Mouse (Mus musculus): Measurements from ENCODE around the gene Mob1a. TPM values are rescaled to one million over a fixed set of nuclear protein-coding genes. Genes with fewer than 3 reads are reported as not detected.
"Not testable (repeated sequence)": the region's sequence is repeated elsewhere in the genome, so short reads cannot be mapped to it uniquely, and the experiment has no call there.

The Mob1a gene
- polyA plus RNA-seq, 1 experiment from 2014 or later = 90.6 TPM

DNA sequence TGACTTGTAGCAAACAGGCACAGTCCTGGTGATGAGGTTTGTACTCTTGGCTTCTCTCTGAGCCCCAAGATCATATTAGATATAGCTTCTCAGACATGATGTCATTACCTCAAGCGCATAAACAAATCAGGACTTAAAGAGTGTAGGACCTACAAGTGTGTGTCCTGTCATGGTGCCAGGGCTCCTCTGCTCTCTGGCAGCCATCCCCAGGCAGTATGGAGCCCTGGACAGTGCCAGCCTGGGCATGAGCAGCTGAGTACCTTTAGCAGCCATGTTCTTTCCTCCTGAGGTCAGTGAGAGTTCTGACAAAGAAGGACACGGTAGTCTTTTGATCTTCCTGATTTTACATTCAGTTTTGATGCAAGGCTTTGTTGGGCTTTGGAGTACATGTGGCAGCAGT lies 17.1 kb downstream of the Mob1a start:
- no peaks in the 10 kb centered on the region for H3K27me3 ChIP-seq
- ChIA-PET CTCF (no interaction called here), POLR2A (no interaction called here)
- DNase-seq (ENCODE audit: low read depth, low spot score) = no peak
- in situ Hi-C loops (cut with MboI; ENCODE audit: low pct_unique_long_range_greater_than_20kb) = no loop called here
- no peak for ATAC-seq
- no peak for TF ChIP-seq CTCF (IDR thresholded peaks at IDR 0.05)

DNA sequence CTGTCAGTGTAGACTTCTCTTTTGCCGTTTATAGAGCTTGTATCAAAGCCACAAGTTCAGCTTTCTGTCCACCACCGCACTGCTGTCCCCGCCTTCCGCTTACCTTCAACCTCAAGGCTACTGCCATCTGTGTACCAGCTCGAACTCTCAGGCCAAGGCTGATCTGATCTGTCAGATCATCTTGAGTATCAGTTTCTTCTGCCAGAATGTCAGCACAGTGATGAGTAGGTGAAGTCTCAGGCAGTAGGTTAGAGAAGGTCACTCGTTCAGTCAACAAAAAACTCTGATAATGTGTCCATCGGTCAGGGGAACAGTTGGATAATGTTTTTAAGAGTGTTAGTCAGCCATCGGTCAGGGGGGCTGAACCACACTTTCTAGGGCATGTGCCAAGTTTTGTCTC lies 19.5 kb downstream of the Mob1a start:
- ATAC-seq; H3K27me3 ChIP-seq; in situ Hi-C loops (cut with MboI; ENCODE audit: low pct_unique_long_range_greater_than_20kb); DNase-seq (ENCODE audit: low read depth, low spot score); CTCF ChIA-PET; POLR2A ChIA-PET: not testable (repeated sequence)

GRCm38 (mm10) chr6:83347916-83348315 lies 22.1 kb downstream of the Mob1a start:
- ATAC-seq (no peak), DNase-seq (ENCODE audit: low read depth, low spot score) (no peak)
- POLR2A ChIA-PET = no interaction called here
- in situ Hi-C loops (cut with MboI; ENCODE audit: low pct_unique_long_range_greater_than_20kb) = no loop called here
- CTCF ChIA-PET = interaction anchor here (1.1 to 1.2 kb wide), 2 partner anchors 13 to 165 kb away, joined by 3 to 4 read pairs; no protein-coding TSS in a partner anchor
- H3K27me3 ChIP-seq = no peaks in the 10 kb centered on the region
- no peak for TF ChIP-seq CTCF (IDR thresholded peaks at IDR 0.05)

DNA sequence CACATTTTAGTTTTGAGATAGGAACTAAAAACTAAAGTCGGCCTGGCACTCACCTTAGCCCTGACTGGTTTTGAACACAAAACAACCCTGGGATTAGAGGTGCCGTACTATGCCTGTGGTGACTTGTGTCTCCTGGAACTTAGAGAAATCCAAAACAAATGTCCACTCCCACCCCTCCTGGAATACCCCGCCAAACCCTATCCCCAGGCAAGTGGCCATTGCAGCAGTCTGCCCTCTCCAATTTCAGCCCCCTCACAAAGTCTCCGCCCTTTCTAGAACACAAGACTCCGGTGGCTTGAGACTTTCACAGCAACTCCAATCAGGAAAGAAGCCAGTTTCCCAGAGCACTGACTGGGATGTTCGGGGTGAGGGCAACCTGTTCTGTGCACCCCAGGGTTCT lies 23.1 kb downstream of the Mob1a start, which contains the start of gene Bola3:
TSS of gene Bola3 (plus strand) at position 275 of the 400 bp plus-strand sequence.
- ATAC-seq = peak; percentile 55

DNA sequence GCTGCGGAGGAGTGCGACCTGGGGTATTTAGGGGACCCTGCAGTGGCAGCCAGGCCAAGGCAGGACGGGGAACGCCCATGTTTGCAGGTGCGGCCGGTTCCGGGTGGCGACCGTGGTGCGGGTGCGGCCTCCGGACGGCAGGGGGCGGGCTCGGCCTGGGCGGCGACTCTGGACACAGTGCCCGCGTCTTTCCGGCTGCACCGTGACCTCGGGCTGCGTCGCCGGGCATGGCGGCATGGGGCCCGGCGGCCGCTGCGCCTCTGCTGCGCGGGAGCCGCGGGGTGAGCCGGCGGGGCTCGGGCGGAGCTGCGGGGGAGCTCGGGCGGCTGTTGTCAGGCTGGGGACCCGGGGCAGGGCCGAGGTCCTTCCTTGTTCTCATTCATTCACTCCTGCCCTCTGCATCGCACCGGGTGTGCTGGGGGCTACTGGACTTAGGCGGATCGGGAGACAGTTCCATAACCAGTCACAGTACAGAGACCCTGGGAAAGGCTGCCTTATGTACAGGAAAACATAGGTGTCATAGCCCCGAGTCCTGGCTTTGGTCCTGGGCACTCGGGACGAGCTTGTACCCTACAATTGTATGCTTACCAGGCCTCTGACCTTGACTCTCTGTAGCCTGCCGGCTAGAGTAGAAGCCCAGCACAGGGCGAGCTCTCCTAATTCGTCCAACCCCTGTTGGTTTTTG lies 23.6 kb downstream of the Mob1a start:
- TF ChIP-seq CTCF (IDR thresholded peaks at IDR 0.05) = no peak
- peak; percentile 93 for ATAC-seq
- in situ Hi-C loops (cut with MboI; ENCODE audit: low pct_unique_long_range_greater_than_20kb) = no loop called here
- POLR2A ChIA-PET = interaction anchor here (0.6 to 1.3 kb wide), 4 partner anchors 20 to 660 kb away, joined by 3 to 5 read pairs (median 4); no protein-coding TSS in a partner anchor
- CTCF ChIA-PET = interaction anchor here (1.1 to 1.8 kb wide), 5 partner anchors 9 to 167 kb away, joined by 3 to 8 read pairs (median 3); no protein-coding TSS in a partner anchor
- H3K27me3 ChIP-seq = no peaks in the 10 kb centered on the region
- DNase-seq (ENCODE audit: low read depth, low spot score) = no peak

More for the DNA sequence above, 23.1 kb downstream of the Mob1a start, which contains the start of gene Bola3:
- ChIA-PET POLR2A (no interaction called here), CTCF (interaction anchor here (1.2 kb wide), 1 partner anchor 14 kb away, joined by 3 read pairs; no protein-coding TSS in a partner anchor)
- TF ChIP-seq CTCF (IDR thresholded peaks at IDR 0.05) = no peak
- no peak for DNase-seq (ENCODE audit: low read depth, low spot score)
- in situ Hi-C loops (cut with MboI; ENCODE audit: low pct_unique_long_range_greater_than_20kb) = no loop called here
- H3K27me3 ChIP-seq = no peaks in the 10 kb centered on the region

DNA sequence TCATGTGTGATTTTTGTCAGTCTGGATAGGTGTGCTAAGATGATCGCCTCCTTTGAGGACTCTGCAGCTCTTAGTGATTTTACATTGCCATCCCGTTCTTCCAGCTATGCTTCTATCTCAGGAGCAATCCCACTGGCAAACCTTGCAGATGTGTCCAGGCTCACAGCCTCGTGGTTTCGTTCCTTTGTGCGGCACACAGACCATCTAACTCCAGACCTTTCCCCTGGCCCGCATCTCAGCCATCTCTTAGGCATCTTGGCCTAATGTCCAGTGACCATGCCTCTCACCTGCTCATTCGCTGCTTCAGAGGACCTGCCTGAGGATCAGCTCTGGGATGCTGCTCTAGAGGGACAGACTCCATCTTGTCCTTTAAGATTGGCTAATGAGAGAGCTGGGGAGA lies 24.4 kb downstream of the Mob1a start:
- no peak for DNase-seq (ENCODE audit: low read depth, low spot score)
- CTCF ChIA-PET = interaction anchor here (1.1 to 1.8 kb wide), 5 partner anchors 10 to 166 kb away, joined by 3 to 8 read pairs (median 3); no protein-coding TSS in a partner anchor
- POLR2A ChIA-PET = interaction anchor here (0.6 to 1.3 kb wide), 4 partner anchors 19 to 659 kb away, joined by 3 to 5 read pairs (median 4); no protein-coding TSS in a partner anchor
- in situ Hi-C loops (cut with MboI; ENCODE audit: low pct_unique_long_range_greater_than_20kb) = loop anchor here (5.0 kb wide), 1 partner anchor 322 kb away; no protein-coding TSS in a partner anchor
- no peak for TF ChIP-seq CTCF (IDR thresholded peaks at IDR 0.05)
- ATAC-seq = no peak
- H3K27me3 ChIP-seq = no peaks in the 10 kb centered on the region

GRCm38 (mm10) chr6:83350851-83351405 lies 25.1 kb downstream of the Mob1a start:
- ATAC-seq = no peak
- POLR2A ChIA-PET = no interaction called here
- CTCF ChIA-PET = interaction anchor here (1.2 to 3.3 kb wide), 3 partner anchors 11 to 159 kb away, joined by 3 to 18 read pairs (median 8); no protein-coding TSS in a partner anchor
- no peaks in the 10 kb centered on the region for H3K27me3 ChIP-seq
- TF ChIP-seq CTCF (IDR thresholded peaks at IDR 0.05) = no peak
- DNase-seq (ENCODE audit: low read depth, low spot score) = no peak
- in situ Hi-C loops (cut with MboI; ENCODE audit: low pct_unique_long_range_greater_than_20kb) = loop anchor here (5.0 kb wide), 1 partner anchor 321 kb away; no protein-coding TSS in a partner anchor

- no peak for DNase-seq (ENCODE audit: low read depth, low spot score)
- ChIA-PET CTCF (interaction anchor here (1.2 to 3.3 kb wide), 2 partner anchors 14 to 158 kb away, joined by 3 to 18 read pairs; no protein-coding TSS in a partner anchor), POLR2A (interaction anchor here (0.7 kb wide), 1 partner anchor 25 kb away, joined by 3 read pairs; no protein-coding TSS in a partner anchor)
- in situ Hi-C loops (cut with MboI; ENCODE audit: low pct_unique_long_range_greater_than_20kb) = loop anchor here (5.0 kb wide), 1 partner anchor 321 kb away; no protein-coding TSS in a partner anchor
- no peak for TF ChIP-seq CTCF (IDR thresholded peaks at IDR 0.05)
- ATAC-seq = no peak
- no peaks in the 10 kb centered on the region for H3K27me3 ChIP-seq
These were observed 25.8 kb downstream of the Mob1a start for GRCm38 (mm10) chr6:83351490-83352160.

- DNase-seq (ENCODE audit: low read depth, low spot score) (no peak), ATAC-seq (no peak)
- ChIA-PET POLR2A (interaction anchor here (0.6 kb wide), 1 partner anchor 10 kb away, joined by 3 read pairs; no protein-coding TSS in a partner anchor), CTCF (interaction anchor here (3.3 kb wide), 1 partner anchor 157 kb away, joined by 18 read pairs; no protein-coding TSS in a partner anchor)
- TF ChIP-seq CTCF (IDR thresholded peaks at IDR 0.05) = no peak
- H3K27me3 ChIP-seq = no peaks in the 10 kb centered on the region
- in situ Hi-C loops (cut with MboI; ENCODE audit: low pct_unique_long_range_greater_than_20kb) = loop anchor here (5.0 kb wide), 1 partner anchor 319 kb away; no protein-coding TSS in a partner anchor
These were observed 27.0 kb downstream of the Mob1a start for GRCm38 (mm10) chr6:83352666-83353410.
